Mouse (Mus musculus) small intestine, adult 2 months (tissue): ENCODE data around the gene Zfhx3.

Experiments
- CTCF ChIP-seq: fragments of 200-500 bp; IDR thresholded peaks from 2 replicates; pipeline ENCODE4 v1.5.1; 2012; ENCODE audit warnings: low read depth, mild to moderate bottlenecking, control low read depth, inconsistent platforms, low read length, moderate library complexity, mixed read lengths; ENCODE audit not compliant: insufficient replicate concordance, insufficient read length; ENCODE audit errors: extremely low read depth
- POLR2A ChIP-seq: fragments of 200-500 bp; IDR thresholded peaks from 2 replicates; pipeline ENCODE4 v1.6.1; 2012; ENCODE audit warnings: low read depth, mild to moderate bottlenecking, control low read depth, inconsistent platforms, low read length, moderate library complexity

DNA sequence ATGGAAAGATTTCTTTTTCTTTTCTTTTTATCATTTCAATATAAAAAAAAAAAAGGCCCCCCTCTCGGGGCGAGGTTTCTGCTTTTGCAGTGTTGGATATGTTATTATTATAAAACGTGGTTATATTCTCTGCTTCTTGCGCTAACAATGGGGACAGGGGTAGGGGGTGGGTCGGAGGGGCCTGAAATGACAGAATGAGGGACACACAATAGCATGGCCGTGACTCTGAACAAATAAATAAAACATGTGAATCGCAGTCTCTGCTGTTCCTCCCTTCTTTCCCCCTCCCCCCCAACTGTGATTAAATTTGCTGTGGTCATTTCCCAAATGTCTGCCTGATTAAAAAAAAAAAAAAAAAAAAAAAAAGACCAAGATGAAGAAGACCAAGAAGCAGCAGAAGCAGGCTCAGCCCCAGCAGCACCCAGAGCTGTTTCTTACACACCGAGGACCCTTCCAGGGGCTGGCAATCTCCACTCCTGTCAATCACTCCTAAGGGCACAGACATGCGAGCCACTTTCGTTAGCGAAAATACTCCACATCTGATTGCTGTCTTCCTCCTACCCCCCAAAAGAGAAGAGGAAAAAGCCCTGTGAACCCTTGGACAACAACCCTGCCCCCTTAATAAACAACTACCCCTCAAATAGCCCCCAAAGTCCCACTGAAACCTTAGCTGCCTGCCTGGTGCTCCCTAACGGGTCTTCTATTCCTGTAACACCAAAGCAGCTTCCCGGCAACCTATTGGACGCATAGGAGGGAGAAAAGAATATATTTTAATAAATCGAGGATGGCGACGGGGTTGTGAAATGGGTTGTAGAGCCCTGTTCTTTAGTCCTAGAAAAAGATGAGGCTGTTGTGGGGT, 302.4 kb downstream of the Zfhx3 start:
- no peak for TF ChIP-seq POLR2A
- TF ChIP-seq CTCF: no peak
